Mouse (Mus musculus) ZHBTc4 (cell line): Measurements from ENCODE around the gene Itpripl1.
"Not testable (repeated sequence)": the region's sequence is repeated elsewhere in the genome, so short reads cannot be mapped to it uniquely, and the experiment has no call there.

Source experiments
- DNase-seq: peaks from one replicate; pipeline ENCODE4 v3.0.0-alpha.2; 2011; ENCODE audit warnings: low read depth, low spot score

Gene Itpripl1

DNA sequence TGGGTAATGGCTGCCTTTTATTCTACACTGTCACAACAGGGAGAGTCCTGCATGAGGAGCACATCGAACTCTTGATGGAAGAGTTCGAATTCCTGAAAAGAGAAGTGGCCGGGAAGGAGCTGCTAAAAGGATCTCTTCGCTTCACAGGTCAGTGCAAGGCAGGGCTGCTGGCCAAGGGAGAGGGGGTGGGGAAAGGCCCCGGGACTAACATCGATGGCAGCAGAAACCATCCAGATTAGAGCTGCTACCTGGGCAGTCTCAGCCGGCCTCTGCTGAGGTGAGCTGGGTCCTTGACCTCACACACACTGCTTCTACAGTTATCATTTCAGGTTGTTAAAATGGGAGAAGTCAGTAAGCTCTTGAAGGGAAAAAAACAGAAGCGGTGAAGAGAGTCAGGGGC is 51.2 kb downstream of the Itpripl1 start:
- DNase-seq = no peak

DNA sequence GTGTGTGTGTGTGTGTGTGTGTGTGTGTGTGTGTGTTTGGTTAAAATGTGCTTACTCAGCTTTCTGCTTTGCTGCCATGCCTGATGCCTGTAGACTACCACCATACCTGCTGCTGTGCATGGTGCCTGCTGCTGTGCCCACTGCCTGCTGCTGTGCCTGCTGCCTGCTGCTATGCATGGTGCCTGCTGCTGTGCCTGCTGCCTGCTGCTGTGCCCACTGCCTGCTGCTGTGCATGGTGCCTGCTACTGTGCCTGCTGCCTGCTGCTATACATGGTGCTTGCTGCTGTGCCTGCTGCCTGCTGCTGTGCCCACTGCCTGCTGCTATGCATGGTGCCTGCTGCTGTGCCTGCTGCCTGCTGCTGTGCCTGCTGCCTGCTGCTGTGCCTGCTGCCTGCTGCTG is 53.1 kb downstream of the Itpripl1 start:
- DNase-seq = not testable (repeated sequence)
